In genomic region chr1:171103179-171103840, GRCm38 (mm10) we compare ENCODE assay signal across 8 mouse cellular contexts. TPM values are rescaled to one million over a fixed set of nuclear protein-coding genes. Genes with fewer than 3 reads are reported as not detected.
DNase-seq lines count a peak whose midpoint lies in the region; ATAC-seq and TF ChIP-seq lines count a peak whose summit lies in the region.

No protein-coding gene starts in this region.

- no peak for DNase-seq in liver, adult 2 months (ENCODE audit: extremely low read depth, low read depth, low spot score)
- no peak for DNase-seq in liver
- DNase-seq in R1 (ENCODE audit: low read depth, low spot score) = peak; percentile 83
- DNase-seq in forebrain, embryonic 10.5 days (ENCODE audit: extremely low spot score, low spot score) = no peak
- DNase-seq in gastrocnemius, postnatal 10 days = no peak
- DNase-seq in urinary bladder, postnatal 36 days (ENCODE audit: low spot score in 2 of 2) = no peak

- no peak for TF ChIP-seq CTCF in liver, adult 2 months (IDR thresholded peaks at IDR 0.05; ENCODE audit: low read depth, low read length)

- H3K79me2 ChIP-seq in liver, adult 2 months (ENCODE audit: control insufficient read depth, insufficient read depth, low read length) = no peaks in the 10 kb centered on the region

- H3K27me3 ChIP-seq in liver, adult 2 months (ENCODE audit: control insufficient read depth, insufficient read depth, low read length) = no peaks in the 10 kb centered on the region
- H3K27me3 ChIP-seq in forebrain, embryonic 10.5 days (ENCODE audit: poor library complexity, severe bottlenecking) = peaks cover 5% of the 10 kb centered on the region; the same call in 1 of the 2 replicates
- H3K27me3 ChIP-seq in limb, embryonic 15.5 days = no peaks in the 10 kb centered on the region
- no peaks in the 10 kb centered on the region for H3K27me3 ChIP-seq in stomach, embryonic 14.5 days (ENCODE audit: control insufficient read depth, insufficient read depth, low read length)

- H3K9ac ChIP-seq in liver, adult 2 months (ENCODE audit: low read depth, low read length) = no peak overlapping the region
- H3K9ac ChIP-seq in limb, embryonic 15.5 days = no peak overlapping the region
- no peak overlapping the region for H3K9ac ChIP-seq in stomach, embryonic 14.5 days (replicated peaks; ENCODE audit: low read depth, low read length)

- ATAC-seq in limb, embryonic 15.5 days (ENCODE audit: insufficient number of reproducible peaks, low FRiP score, low TSS enrichment, low read depth) = no peak
- no peak; the same call in 1 of the 2 replicates for ATAC-seq in stomach, embryonic 14.5 days (ENCODE audit: insufficient number of reproducible peaks, insufficient read depth, low FRiP score, low read depth)

- H3K4me2 ChIP-seq in limb, embryonic 15.5 days = peak overlapping the region; percentile 65
- peak overlapping the region; percentile 59 for H3K4me2 ChIP-seq in stomach, embryonic 14.5 days (replicated peaks; ENCODE audit: low read depth, low read length)

- H3K36me3 ChIP-seq in liver, adult 2 months (ENCODE audit: control insufficient read depth, insufficient read depth, low read length) = no peaks in the 10 kb centered on the region
- H3K36me3 ChIP-seq in forebrain, embryonic 10.5 days (replicated peaks) = no peaks in the 10 kb centered on the region
- H3K36me3 ChIP-seq in limb, embryonic 15.5 days = no peaks in the 10 kb centered on the region
- no peaks in the 10 kb centered on the region for H3K36me3 ChIP-seq in stomach, embryonic 14.5 days (ENCODE audit: control insufficient read depth, insufficient read depth, low read length)

- no peaks in the 10 kb centered on the region for H3K9me3 ChIP-seq in forebrain, embryonic 10.5 days
- H3K9me3 ChIP-seq in limb, embryonic 15.5 days = no peaks in the 10 kb centered on the region
- H3K9me3 ChIP-seq in stomach, embryonic 14.5 days (ENCODE audit: control insufficient read depth, low read depth, low read length) = no peaks in the 10 kb centered on the region

- no peak overlapping the region for H3K27ac ChIP-seq in liver, adult 2 months (replicated peaks; ENCODE audit: insufficient read depth, low read depth, low read length)
- H3K27ac ChIP-seq in forebrain, embryonic 10.5 days = peak overlapping the region; percentile 26; the same call in 1 of the 2 replicates
- peak overlapping the region; percentile 50; the same call in 1 of the 2 replicates for H3K27ac ChIP-seq in limb, embryonic 15.5 days
- H3K27ac ChIP-seq in stomach, embryonic 14.5 days (ENCODE audit: low read length) = no peak overlapping the region

- no peaks in the 10 kb centered on the region for H3K4me1 ChIP-seq in liver, adult 2 months (ENCODE audit: control insufficient read depth, insufficient read depth, low read length)
- H3K4me1 ChIP-seq in forebrain, embryonic 10.5 days = peaks cover 17% of the 10 kb centered on the region
- 0 out of 2 replicates have a peak, but pooled peaks cover 3% of the 10 kb centered on the region for H3K4me1 ChIP-seq in limb, embryonic 15.5 days
- peaks cover 9% of the 10 kb centered on the region; the same call in 1 of the 2 replicates for H3K4me1 ChIP-seq in stomach, embryonic 14.5 days (ENCODE audit: control insufficient read depth, insufficient read depth, low read length)

- no peak for TF ChIP-seq POLR2A in liver, adult 2 months (IDR thresholded peaks at IDR 0.05; ENCODE audit: extremely low read depth, insufficient read depth, low read length)

- H3K4me3 ChIP-seq in liver, adult 2 months (ENCODE audit: insufficient read depth, low read depth, low read length) = peak overlapping the region; percentile 5; the same call in 1 of the 2 replicates
- peak overlapping the region; percentile 76 for H3K4me3 ChIP-seq in forebrain, embryonic 10.5 days
- peak overlapping the region; percentile 68 for H3K4me3 ChIP-seq in limb, embryonic 15.5 days
- H3K4me3 ChIP-seq in stomach, embryonic 14.5 days (ENCODE audit: low read depth, low read length) = peak overlapping the region; percentile 59

- WGBS in liver, adult 2 months = 15% methylated on average over 10 of the region's 10 CpGs
- 9% methylated on average over 10 of the region's 10 CpGs for WGBS in forebrain, embryonic 10.5 days
- 14% methylated on average over 10 of the region's 10 CpGs for WGBS in limb, embryonic 15.5 days
- 8% methylated on average over 10 of the region's 10 CpGs for WGBS in stomach, embryonic 14.5 days

RNA-seq across cellular contexts. Expression of gene Cfap126, which starts 10.4 kb away (rescaled TPM):
- total RNA-seq in liver, adult 2 months (2014; rRNA removed) = 0.13 and 0.37 TPM in 2 replicates
- 1.5 and 3.5 TPM in 2 replicates for polyA plus RNA-seq in liver, adult 2 months (2012; rRNA removed)
- 2.2 and 2.8 TPM in 2 replicates for polyA plus RNA-seq in forebrain, embryonic 10.5 days (2016; fragmentation: Nextera tagmentation; extraction: Ambion mirVana)
- 1.1 and 2.2 TPM in 2 replicates for polyA plus RNA-seq in limb, embryonic 15.5 days (2015; fragmentation: Nextera tagmentation; extraction: Ambion mirVana)
- polyA plus RNA-seq in stomach, embryonic 14.5 days (2014; fragmentation: Nextera tagmentation; extraction: Ambion mirVana) = 2.6 and 2.8 TPM in 2 replicates
- 1 to 10 TPM; 1.2 to 1.8 TPM for total RNA-seq in gastrocnemius, postnatal 10 days (2021)

RNA-seq across cellular contexts. Expression of gene Fcgr3, which starts 38.6 kb away (rescaled TPM):
- total RNA-seq in liver, adult 2 months (2014; rRNA removed) = 11.5 and 14.5 TPM in 2 replicates
- 2.6 and 4.5 TPM in 2 replicates for polyA plus RNA-seq in liver, adult 2 months (2012; rRNA removed)
- polyA plus RNA-seq in forebrain, embryonic 10.5 days (2016; fragmentation: Nextera tagmentation; extraction: Ambion mirVana) = 3.2 and 4.5 TPM in 2 replicates
- polyA plus RNA-seq in limb, embryonic 15.5 days (2015; fragmentation: Nextera tagmentation; extraction: Ambion mirVana) = 25.9 and 32.2 TPM in 2 replicates
- 11.1 and 14.8 TPM in 2 replicates for polyA plus RNA-seq in stomach, embryonic 14.5 days (2014; fragmentation: Nextera tagmentation; extraction: Ambion mirVana)
- 1 to 10 TPM; 9.3 to 9.4 TPM for total RNA-seq in gastrocnemius, postnatal 10 days (2021)

RNA-seq across cellular contexts. Expression of gene Sdhc, which starts 47.1 kb away (rescaled TPM):
- 194 and 217 TPM in 2 replicates for total RNA-seq in liver, adult 2 months (2014; rRNA removed)
- polyA plus RNA-seq in liver, adult 2 months (2012; rRNA removed) = 375 and 403 TPM in 2 replicates
- polyA plus RNA-seq in forebrain, embryonic 10.5 days (2016; fragmentation: Nextera tagmentation; extraction: Ambion mirVana) = 266 and 273 TPM in 2 replicates
- 235 and 256 TPM in 2 replicates for polyA plus RNA-seq in limb, embryonic 15.5 days (2015; fragmentation: Nextera tagmentation; extraction: Ambion mirVana)
- 297 and 311 TPM in 2 replicates for polyA plus RNA-seq in stomach, embryonic 14.5 days (2014; fragmentation: Nextera tagmentation; extraction: Ambion mirVana)
- 100 to 1,000 TPM; 568 to 707 TPM for total RNA-seq in gastrocnemius, postnatal 10 days (2021)

RNA-seq across cellular contexts. Expression of gene Mpz, which starts 47.2 kb away (rescaled TPM):
- 0.07 and 0.09 TPM in 2 replicates for total RNA-seq in liver, adult 2 months (2014; rRNA removed)
- 0.27 and 0.83 TPM in 2 replicates for polyA plus RNA-seq in liver, adult 2 months (2012; rRNA removed)
- 0.16 and 0.22 TPM in 2 replicates for polyA plus RNA-seq in forebrain, embryonic 10.5 days (2016; fragmentation: Nextera tagmentation; extraction: Ambion mirVana)
- 6.8 and 9.3 TPM in 2 replicates for polyA plus RNA-seq in limb, embryonic 15.5 days (2015; fragmentation: Nextera tagmentation; extraction: Ambion mirVana)
- polyA plus RNA-seq in stomach, embryonic 14.5 days (2014; fragmentation: Nextera tagmentation; extraction: Ambion mirVana) = 1.9 and 2.0 TPM in 2 replicates
- 100 to 1,000 TPM; 478 to 752 TPM for total RNA-seq in gastrocnemius, postnatal 10 days (2021)

Comparison
In these comparisons a context has a peak if more than half of its experiments do, and no peak if none do; other contexts are left out.
1. H3K27ac ChIP-seq: peak in forebrain, embryonic 10.5 days (single experiment) and limb, embryonic 15.5 days (single experiment); none in liver, adult 2 months (single experiment) and stomach, embryonic 14.5 days (single experiment).
2. H3K4me3 ChIP-seq: peak in every context shown above with its lines; median percentile 76 in forebrain, embryonic 10.5 days; 68 in limb, embryonic 15.5 days; 59 in stomach, embryonic 14.5 days; 5 in liver, adult 2 months.